Mouse (Mus musculus) brain, embryonic 14.5 days (tissue): ENCODE measurements at regions not wholly inside any gene's neighbourhood (a gene's known extent, or its start where the extent isn't known, plus 50 kb on each side); places are given as distances from the start of the nearest gene placed in this dataset.

Experiments
- DNase-seq: peaks from one replicate; pipeline ENCODE4 v3.0.0-alpha.2; 2011; ENCODE audit warnings: low read depth
- CTCF ChIP-seq: fragments of 200-500 bp; IDR thresholded peaks from 2 replicates; pipeline ENCODE4 v1.5.1; 2012; ENCODE audit warnings: inconsistent platforms, mild to moderate bottlenecking, moderate library complexity, borderline replicate concordance; ENCODE audit not compliant: insufficient read depth, insufficient read length; ENCODE audit errors: extremely low read depth
- POLR2A ChIP-seq: fragments of 200-500 bp; IDR thresholded peaks from 2 replicates; pipeline ENCODE4 v1.6.1; 2012; ENCODE audit warnings: mild to moderate bottlenecking, inconsistent platforms, borderline replicate concordance; ENCODE audit not compliant: poor library complexity, insufficient read depth, insufficient read length, severe bottlenecking; ENCODE audit errors: extremely low read depth

- no peak for DNase-seq
- TF ChIP-seq POLR2A, result no peak
- TF ChIP-seq CTCF, result no peak
These were observed 403.8 kb downstream of the Tmem161b start for GRCm38 (mm10) chr13:84625927-84626326.

GRCm38 (mm10) chr13:84626397-84626796, 404.3 kb downstream of the Tmem161b start:
- peak; percentile 68 for DNase-seq
- TF ChIP-seq POLR2A (no peak), CTCF (peak; percentile 2; the same call in 1 of the 2 replicates)

- DNase-seq, result no peak
- TF ChIP-seq CTCF (no peak), POLR2A (no peak)
These were observed 408.6 kb downstream of the Tmem161b start for GRCm38 (mm10) chr13:84630686-84631085.

GRCm38 (mm10) chr13:84632493-84632892, 410.4 kb downstream of the Tmem161b start:
- DNase-seq, result no peak
- TF ChIP-seq POLR2A, result no peak
- TF ChIP-seq CTCF, result no peak

GRCm38 (mm10) chr13:84636831-84637230, 414.7 kb downstream of the Tmem161b start:
- DNase-seq, result peak; percentile 43

DNA sequence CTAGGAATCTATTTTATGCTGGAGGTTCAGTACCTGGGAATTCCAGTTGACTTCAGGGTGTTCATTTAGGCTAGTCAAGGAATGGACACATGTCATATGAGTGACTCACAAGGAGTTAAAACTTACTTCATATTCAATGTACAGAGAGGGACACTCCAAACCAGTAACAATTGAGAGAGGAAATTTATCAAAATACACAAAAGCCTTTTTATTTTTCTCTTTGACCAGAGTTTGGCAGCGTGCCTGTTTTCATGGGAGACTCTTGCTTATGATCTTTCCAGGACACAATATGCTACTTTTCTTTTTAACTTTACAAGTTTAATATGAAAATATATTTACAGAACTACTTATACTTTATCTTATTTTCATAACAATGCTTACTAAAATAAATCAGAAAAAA, 415.5 kb downstream of the Tmem161b start:
- DNase-seq, result peak; percentile 63
- no peak for TF ChIP-seq CTCF

More at GRCm38 (mm10) chr13:84636831-84637230, 414.7 kb downstream of the Tmem161b start:
- no peak for TF ChIP-seq POLR2A
- TF ChIP-seq CTCF, result no peak

GRCm38 (mm10) chr13:84638401-84638934, 416.4 kb downstream of the Tmem161b start:
- TF ChIP-seq POLR2A, result no peak
- TF ChIP-seq CTCF, result no peak
- DNase-seq, result peak; percentile 83

DNA sequence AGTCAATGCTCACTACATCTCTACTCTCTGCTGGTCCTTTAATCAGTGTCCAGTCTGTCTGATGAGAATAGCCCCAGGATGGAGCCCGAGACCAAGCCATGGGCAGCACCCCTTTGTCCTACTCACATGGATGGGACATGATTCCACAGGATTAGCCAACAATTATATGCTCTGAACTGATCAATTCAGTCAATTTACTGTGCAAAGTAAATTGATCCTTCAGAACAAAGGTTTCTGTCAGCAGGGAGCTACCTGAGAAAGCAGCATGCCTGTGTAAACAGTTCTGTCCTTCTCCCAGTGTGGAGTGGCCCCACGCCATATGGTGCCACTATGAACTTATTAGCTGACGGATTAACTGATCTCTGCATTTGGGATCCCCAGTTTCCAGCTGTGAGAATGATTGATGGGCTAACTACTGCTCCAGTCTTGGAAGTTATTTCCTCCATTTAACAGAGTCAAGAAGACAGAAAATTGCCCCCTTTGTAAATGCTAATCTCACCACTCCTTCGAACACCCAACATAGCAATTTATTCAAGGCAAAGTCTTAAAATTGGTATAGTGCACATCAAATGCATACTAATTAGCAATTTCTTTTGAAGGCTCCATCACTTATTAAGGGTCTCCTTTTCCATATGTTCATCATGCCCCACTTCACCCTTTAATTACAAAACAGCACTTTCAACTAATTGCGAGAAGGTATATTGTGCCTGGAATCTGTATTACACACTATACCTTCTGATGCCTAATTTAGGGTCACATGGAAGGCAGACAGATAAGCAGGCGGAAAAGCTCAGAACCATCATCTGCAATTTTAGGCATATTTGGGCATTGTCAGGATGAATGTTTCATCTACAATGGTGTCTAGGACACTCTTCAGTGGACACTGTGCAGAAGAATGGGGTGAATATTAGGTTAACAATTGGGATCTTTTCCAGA, 417.3 kb downstream of the Tmem161b start:
- TF ChIP-seq CTCF (no peak), POLR2A (no peak)
- peak; percentile 96 for DNase-seq

GRCm38 (mm10) chr13:84644024-84644423, 421.9 kb downstream of the Tmem161b start:
- no peak for TF ChIP-seq POLR2A
- no peak for TF ChIP-seq CTCF
- no peak for DNase-seq

DNA sequence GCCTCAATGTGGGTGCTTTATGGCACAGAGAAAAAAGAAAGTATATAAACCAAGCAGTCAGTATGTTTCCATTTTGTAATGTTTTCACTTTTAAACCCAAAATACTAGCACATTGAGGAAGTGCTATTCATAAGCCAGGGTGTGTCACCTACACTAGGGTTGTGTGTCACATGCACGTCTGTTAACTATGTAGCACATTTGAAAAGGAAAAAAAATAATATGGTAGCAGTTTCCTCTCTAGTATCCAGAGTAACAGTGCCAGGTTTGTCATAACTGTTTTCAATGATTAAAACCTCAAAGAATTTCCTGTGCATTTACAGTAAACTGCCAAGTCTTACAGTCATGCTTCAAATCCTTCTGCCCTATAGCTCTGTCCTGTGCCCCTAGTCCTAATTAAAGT, 424.8 kb downstream of the Tmem161b start:
- TF ChIP-seq POLR2A (no peak), CTCF (no peak)
- no peak for DNase-seq

DNA sequence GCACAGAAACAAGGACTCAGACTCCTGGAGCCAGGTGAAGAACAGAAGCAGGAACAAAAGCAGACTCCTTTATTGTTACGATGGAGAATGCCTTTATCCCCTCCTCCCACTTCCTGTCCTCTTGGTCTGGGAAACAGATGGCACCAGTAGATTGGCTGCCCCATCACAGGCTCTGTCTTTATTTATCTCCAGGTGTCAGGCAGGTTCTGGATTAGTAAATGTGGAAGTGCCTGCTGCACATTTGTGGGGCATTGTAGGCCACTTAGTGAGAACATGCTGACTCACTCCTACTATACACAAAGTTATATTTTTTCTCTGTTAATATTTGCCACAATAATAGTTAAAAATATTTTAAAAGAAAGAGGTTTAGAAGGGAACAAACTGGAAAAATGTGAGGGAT, 426.0 kb downstream of the Tmem161b start:
- no peak for TF ChIP-seq POLR2A
- no peak for DNase-seq

- TF ChIP-seq POLR2A, result no peak
- DNase-seq, result no peak
These were observed 441.9 kb downstream of the Tmem161b start for GRCm38 (mm10) chr13:84663967-84664366.
